Mouse (Mus musculus) kidney, adult 2 months (tissue): ENCODE results near the gene Otop2.
A peak's percentile ranks its signal among the peaks of the same experiment; 100 is the strongest.

ENCODE experiments used
- CTCF ChIP-seq: fragments of 200-500 bp; conservative IDR thresholded peaks from 2 replicates; pipeline ENCODE4 v1.5.1; 2011; ENCODE audit warnings: low read depth, mild to moderate bottlenecking, control low read depth, low read length, moderate library complexity, mixed read lengths; ENCODE audit not compliant: insufficient read depth, insufficient read length
- POLR2A ChIP-seq: fragments of 200-500 bp; IDR thresholded peaks from one replicate; pipeline ENCODE4 v1.6.1; 2011; ENCODE audit warnings: low read depth, low read length, control low read depth

DNA sequence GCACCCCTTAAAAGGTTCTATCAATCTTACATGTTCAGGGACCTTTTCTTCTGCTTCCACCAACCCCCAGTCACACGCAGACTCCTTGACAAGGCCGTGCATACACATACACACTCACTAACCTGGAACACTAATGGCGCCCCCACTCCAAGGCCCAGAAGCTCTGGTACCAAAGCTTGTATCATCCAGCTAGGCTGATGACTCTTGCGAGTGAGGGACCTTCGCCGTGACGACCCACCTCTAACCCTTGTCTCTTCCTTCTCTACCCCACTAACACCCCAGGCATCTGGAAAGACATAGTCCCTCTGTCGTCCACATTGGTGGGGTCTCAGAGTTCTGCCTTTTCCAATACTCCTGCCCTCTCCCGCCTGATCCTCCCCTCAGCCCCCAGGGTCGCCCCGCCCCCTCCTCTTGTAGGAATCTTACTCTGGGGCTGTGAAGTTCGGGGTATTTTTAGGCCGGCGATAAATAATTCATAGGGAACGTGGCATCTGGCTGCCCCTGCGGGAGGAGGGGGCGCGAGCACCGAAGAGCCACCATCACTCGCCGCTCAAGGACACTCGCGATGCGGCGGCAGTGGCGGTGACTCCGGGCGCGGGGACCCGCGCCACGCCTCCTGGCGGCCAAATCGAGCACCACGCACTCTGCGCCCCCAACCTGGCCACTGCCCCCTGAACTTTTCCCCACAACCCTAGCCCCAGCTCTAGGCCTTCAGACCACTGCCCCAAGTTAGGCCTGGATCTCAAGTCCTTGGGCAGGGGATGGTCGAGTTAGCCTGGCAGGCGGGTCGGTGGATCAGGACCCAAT, 41.9 kb upstream of the Otop2 start:
- TF ChIP-seq CTCF (peak; percentile 40), POLR2A (no peak)
